Mouse (Mus musculus) left cerebral cortex, adult 2 months (tissue): ENCODE measurements around the gene Unkl. TPM values are rescaled to one million over a fixed set of nuclear protein-coding genes. Genes with fewer than 3 reads are reported as not detected.
"Not testable (repeated sequence)": the region's sequence is repeated elsewhere in the genome, so short reads cannot be mapped to it uniquely, and the experiment has no call there.

Source experiments
- DNase-seq, 2 experiments: peaks; one replicate each; pipeline ENCODE4 v3.0.0; 2021 to 2022; ENCODE audit warnings: low spot score in 2 of 2, mixed read lengths in 1 of 2; ENCODE audit errors: extremely low spot score in 1 of 2
- H3K27ac ChIP-seq: fragments of 200-600 bp; 2 replicates; pipeline ENCODE4 v1.8.1; 2022
- H3K4me3 ChIP-seq: fragments of 200-600 bp; 2 replicates; pipeline ENCODE4 v1.8.1; 2022
- CTCF ChIP-seq: fragments of 200-600 bp; IDR thresholded peaks from 2 replicates; pipeline ENCODE4 v1.8.1; 2022; ENCODE audit warnings: antibody characterized with exemption, mild to moderate bottlenecking, moderate library complexity
- intact Hi-C: fragments of 180-260 bp; cut with DNase I; formaldehyde crosslinking; loops from one replicate; pipeline ENCODE4 v1.15.1; 2025
- total RNA-seq, 2 experiments: library from RNA; stranded (reverse); gene quantifications; 2 replicates each; pipeline ENCODE4 v1.2.3; 2021

Gene Unkl
- total RNA-seq, 2 experiments from 2014 or later = 39.0 to 40.7 TPM

DNA sequence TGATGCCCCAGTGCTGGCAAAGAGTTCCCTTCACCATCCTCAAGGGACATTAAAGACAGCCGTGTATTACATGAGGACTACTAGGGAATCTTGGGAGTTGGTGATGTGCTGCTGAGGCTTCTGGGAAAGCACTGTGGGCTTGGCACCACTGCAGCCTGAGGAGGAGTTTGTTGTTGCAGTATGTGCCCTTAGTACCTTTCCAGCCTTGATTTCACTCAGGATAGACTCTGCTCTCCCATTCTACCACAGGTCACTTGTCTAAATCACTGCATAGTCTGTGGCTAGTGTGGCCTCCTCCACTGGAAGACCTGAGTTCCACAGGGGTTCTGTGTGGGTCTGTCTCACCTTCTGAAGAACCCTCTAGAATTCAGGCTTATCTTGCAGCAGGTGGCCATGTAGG, 32.5 kb downstream of the Unkl start:
- no peak for TF ChIP-seq CTCF
- no peak for DNase-seq
- intact Hi-C loops = loop anchor here (2.0 kb wide), 1 partner anchor 32 kb away; the partner anchor contains the start of gene Unkl
- H3K4me3 ChIP-seq = no peak overlapping the region
- H3K27ac ChIP-seq = peak overlapping the region; percentile 90

DNA sequence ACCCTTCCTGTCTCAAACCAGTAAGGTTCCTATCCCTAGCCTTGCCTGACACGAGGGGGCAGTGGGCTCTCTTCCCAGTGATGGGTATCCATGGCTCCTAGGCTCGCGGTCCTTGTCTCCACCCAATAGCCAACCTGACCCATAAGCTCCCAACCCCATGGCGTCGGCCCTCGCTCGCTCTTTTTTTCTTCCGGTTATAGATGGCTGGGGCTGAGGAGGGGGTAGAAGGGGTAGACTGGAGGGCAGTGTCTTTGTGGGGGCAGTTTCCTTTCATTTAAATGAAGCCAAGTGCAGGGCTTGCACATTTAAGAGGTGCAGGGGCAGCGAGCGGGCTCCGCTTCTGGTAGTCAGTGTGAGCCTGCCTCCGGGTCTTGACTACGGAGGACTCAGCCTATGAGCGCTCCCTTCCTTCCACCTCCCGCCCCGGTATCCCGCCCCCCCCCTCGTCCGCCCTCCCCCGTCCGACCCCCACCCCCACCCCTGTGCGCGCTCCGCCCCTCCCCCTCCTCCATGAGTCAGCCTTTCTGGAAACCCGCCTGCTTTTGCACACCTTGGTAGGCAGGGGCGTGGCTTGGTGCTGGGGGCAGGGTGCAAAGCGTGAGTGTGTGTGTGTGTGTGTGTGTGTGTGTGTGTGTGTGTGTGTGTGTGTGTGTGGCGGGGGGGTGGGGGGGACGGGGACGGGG, 33.8 kb downstream of the Unkl start:
- peak in 1 of 2 experiments; percentile 52 for DNase-seq
- H3K4me3 ChIP-seq = peak overlapping the region; percentile 35
- no peak for TF ChIP-seq CTCF
- peak overlapping the region; percentile 90 for H3K27ac ChIP-seq
- intact Hi-C loops = loop anchor here (2.0 kb wide), 1 partner anchor 33 kb away; the partner anchor contains the start of gene Unkl

DNA sequence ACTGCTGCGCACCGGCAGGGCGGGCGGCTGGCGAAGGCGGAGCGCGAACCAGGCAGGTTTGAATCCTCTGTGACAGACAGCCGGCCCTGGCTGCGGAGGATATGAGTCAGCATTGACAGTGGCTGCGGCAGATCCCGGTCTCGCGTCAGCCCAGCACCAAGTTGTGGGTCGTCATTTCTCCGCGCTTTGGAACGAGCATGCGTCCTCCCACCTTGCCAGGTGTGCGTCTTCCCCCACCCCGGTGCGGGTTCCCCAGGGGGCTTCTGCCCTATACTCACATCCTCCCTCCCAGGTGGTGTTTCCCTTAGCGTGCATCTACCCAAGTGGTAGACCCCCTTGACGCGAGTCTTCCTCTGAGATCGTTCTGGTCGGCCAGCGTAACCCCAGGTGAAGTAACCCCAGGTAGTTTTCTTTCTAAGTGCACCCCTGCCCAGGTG, 34.3 kb downstream of the Unkl start:
- intact Hi-C loops = not testable (repeated sequence)
- Histone ChIP-seq H3K4me3 (peak overlapping the region; percentile 59), H3K27ac (peak overlapping the region; percentile 91)
- DNase-seq = peak in 1 of 2 experiments; percentile 49

GRCm38 (mm10) chr17:25222951-25223601, 34.9 kb downstream of the Unkl start:
- Histone ChIP-seq H3K4me3 (peak overlapping the region; percentile 59), H3K27ac (peak overlapping the region; percentile 91)
- TF ChIP-seq CTCF = no peak
- DNase-seq = no peak
- intact Hi-C loops = no loop called here

DNA sequence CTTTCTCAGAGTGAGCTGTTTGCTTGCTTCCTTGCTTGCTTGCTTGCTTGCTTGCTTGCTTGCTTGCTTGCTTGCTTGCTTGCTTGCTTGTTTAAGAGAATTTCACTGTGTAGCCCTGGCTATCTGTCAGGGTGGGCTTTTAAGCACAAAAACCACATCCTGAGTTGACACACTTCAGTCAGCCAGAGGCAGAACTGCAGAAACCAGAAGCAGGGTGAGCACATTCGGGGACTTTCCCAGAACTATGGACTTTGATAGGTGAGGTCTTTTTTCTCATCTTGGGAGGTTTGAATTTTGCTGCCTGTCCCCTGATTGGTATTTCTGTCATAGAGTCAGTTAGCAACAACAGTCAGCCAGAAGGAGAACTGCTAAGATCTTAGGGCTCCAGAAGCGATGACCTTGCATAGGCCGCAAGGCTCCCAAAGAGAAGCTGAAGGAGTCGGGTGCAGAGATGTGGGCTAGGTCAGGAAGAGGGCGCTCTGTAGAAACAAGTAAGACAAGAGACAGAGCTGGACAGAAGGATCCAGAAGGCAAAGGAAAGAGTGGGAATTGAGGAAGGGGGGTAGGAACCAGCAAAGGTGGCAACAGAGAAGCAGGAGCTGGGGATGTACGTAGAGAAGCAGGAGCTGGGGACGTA, 36.5 kb downstream of the Unkl start:
- intact Hi-C loops = no loop called here
- TF ChIP-seq CTCF = no peak
- no peak for DNase-seq
- Histone ChIP-seq H3K4me3 (no peak overlapping the region), H3K27ac (peak overlapping the region; percentile 15; the same call in 1 of the 2 replicates)

GRCm38 (mm10) chr17:25225659-25226058, 37.5 kb downstream of the Unkl start:
- no peak overlapping the region for H3K27ac ChIP-seq
- DNase-seq = no peak
- intact Hi-C loops = no loop called here
- no peak for TF ChIP-seq CTCF
- H3K4me3 ChIP-seq = no peak overlapping the region

DNA sequence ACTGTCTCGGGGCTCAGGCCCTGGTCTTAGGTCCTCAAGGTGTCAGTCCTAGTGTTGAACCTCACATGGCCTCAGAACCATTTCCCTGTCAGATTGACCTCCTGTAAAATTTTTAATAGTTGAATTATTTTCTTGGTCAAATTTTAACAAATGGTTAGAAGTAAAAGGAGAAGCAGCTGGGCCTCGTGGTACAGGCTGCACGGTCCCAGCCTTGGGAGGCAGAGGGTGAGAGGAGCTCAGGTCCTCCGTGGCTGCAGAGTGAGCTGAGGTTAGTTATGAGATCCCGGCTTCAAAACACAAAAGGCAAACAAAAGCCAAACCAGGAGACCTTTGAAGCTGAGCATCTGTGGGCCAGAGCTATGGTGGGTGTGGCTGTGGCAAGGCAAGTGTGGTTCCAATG, 39.8 kb downstream of the Unkl start:
- intact Hi-C loops = no loop called here
- H3K4me3 ChIP-seq = no peak overlapping the region
- DNase-seq = no peak
- H3K27ac ChIP-seq = no peak overlapping the region
- TF ChIP-seq CTCF = no peak

- DNase-seq, H3K27ac ChIP-seq, intact Hi-C loops, H3K4me3 ChIP-seq: not testable (repeated sequence)
Observed at GRCm38 (mm10) chr17:25230014-25230655, 41.9 kb downstream of the Unkl start.

DNA sequence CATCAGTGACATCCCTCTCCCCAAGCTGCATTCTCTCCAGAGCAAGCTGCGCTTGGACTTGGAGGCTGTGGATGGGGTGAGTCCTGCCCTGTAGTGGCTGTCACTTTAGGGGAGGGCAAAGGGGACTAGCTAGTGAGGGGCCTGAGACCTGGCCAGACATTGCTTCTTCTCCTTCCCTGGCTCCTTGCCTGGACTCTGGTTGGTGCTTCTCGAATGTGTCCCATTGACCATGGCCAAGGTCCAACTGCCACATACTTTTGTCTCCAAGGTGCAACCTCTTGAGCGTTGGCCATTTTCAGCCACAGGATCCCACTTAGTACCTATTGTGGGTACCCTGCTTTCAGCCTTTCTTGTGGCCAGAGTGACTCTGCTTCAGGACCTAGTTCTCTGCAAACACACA, 42.5 kb downstream of the Unkl start:
- intact Hi-C loops = no loop called here
- Histone ChIP-seq H3K4me3 (no peak overlapping the region), H3K27ac (no peak overlapping the region)
- TF ChIP-seq CTCF = no peak
- no peak for DNase-seq

GRCm38 (mm10) chr17:25231621-25232020, 43.4 kb downstream of the Unkl start:
- H3K27ac ChIP-seq, H3K4me3 ChIP-seq, DNase-seq, intact Hi-C loops: not testable (repeated sequence)

DNA sequence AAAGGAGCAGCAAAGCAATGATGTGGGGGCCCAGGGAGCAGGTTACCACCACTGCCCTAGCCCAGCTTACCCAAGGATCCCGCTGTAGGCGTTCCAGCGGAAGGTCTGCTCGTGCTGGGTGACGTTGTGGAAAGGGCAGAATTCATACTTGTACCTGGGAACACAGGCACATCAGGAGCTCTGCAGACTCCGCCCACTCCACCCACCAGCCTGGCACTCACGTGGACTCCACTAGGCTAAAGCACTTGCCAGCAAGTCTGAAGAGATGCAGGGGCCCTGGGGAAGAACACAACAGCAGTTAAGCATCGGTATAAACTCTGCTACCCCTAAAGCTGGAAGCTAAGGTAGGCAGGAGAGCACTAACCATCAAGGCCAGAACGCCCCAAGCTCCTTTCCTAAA, 47.4 kb downstream of the Unkl start:
- intact Hi-C loops = no loop called here

More for the DNA sequence above, 47.4 kb downstream of the Unkl start:
- Histone ChIP-seq H3K27ac (peak overlapping the region; percentile 15; the same call in 1 of the 2 replicates), H3K4me3 (no peak overlapping the region)
- no peak for TF ChIP-seq CTCF
- no peak for DNase-seq
